Mouse (Mus musculus) stomach, postnatal 0 days (tissue): ENCODE results near the gene Slc8a3.

Source experiments
- CTCF ChIP-seq: IDR thresholded peaks from 2 replicates; pipeline ENCODE4 v1.5.1; 2016; ENCODE audit warnings: antibody characterized with exemption, low read depth, mild to moderate bottlenecking, moderate library complexity
- EP300 ChIP-seq: optimal IDR thresholded peaks from 2 replicates; pipeline ENCODE3; 2016; ENCODE audit warnings: antibody characterized with exemption

GRCm38 (mm10) chr12:81160425-81160824 lies 172.6 kb downstream of the Slc8a3 start:
- TF ChIP-seq CTCF (no peak), EP300 (no peak)
